In genomic region chr7:97018005-97018404, GRCm38 (mm10) we compare ENCODE assay signal across 15 mouse cellular contexts.
DNase-seq lines count a peak whose midpoint lies in the region; ATAC-seq and TF ChIP-seq lines count a peak whose summit lies in the region.
"Had no signal": no experiment of that assay in that cellular context is flagged by ENCODE, and none has a peak within 500 bp of the region (broad histone marks: within the 10 kb centered on the region; RNA-seq: fewer than 3 reads in every experiment).

No protein-coding gene starts in this region.

- 62% methylated on average over 4 of the region's 4 CpGs for WGBS in kidney, postnatal 0 days
- WGBS in kidney, embryonic 15.5 days: 70% methylated on average over 4 of the region's 4 CpGs
- WGBS in heart, embryonic 16.5 days: 22% methylated on average over 4 of the region's 4 CpGs

- no peaks in the 10 kb centered on the region for H3K36me3 ChIP-seq in kidney, postnatal 0 days (ENCODE audit: insufficient read depth, low read length)
- peaks cover 4% of the 10 kb centered on the region; the same call in 1 of the 2 replicates for H3K36me3 ChIP-seq in kidney, embryonic 15.5 days
- no peaks in the 10 kb centered on the region for H3K36me3 ChIP-seq in heart, embryonic 16.5 days (ENCODE audit: control insufficient read depth, insufficient read depth)
- H3K36me3 ChIP-seq: forebrain, embryonic 15.5 days had no signal

- H3K4me1 ChIP-seq in kidney, postnatal 0 days (replicated peaks; ENCODE audit: insufficient read depth, low read length): no peaks in the 10 kb centered on the region
- H3K4me1 ChIP-seq in kidney, embryonic 15.5 days: no peaks in the 10 kb centered on the region
- peaks cover 16% of the 10 kb centered on the region for H3K4me1 ChIP-seq in heart, embryonic 16.5 days (ENCODE audit: control insufficient read depth, insufficient read depth, low read length)
- H3K4me1 ChIP-seq: forebrain, embryonic 15.5 days; hindbrain, embryonic 10.5 days had no signal

- peak; percentile 48 for DNase-seq in kidney, postnatal 0 days (ENCODE audit: low spot score)
- peak; percentile 25 for DNase-seq in brain, adult 2 months (ENCODE audit: low read depth, low spot score)
- DNase-seq in gastrocnemius, postnatal 10 days: no peak
- DNase-seq in retina, postnatal 1 day: no peak
- DNase-seq in adrenal gland, adult 18-20 months (ENCODE audit: low spot score in 2 of 2): no peak
- DNase-seq: cerebellum, adult 11-12 months; right cerebral cortex, postnatal 14 days; thymus, postnatal 14 days had no signal

- H3K9me3 ChIP-seq in kidney, postnatal 0 days (replicated peaks; ENCODE audit: low read length): no peaks in the 10 kb centered on the region
- H3K9me3 ChIP-seq in kidney, embryonic 15.5 days (replicated peaks): 0 out of 2 replicates have a peak, but pooled peaks cover 3% of the 10 kb centered on the region
- no peaks in the 10 kb centered on the region for H3K9me3 ChIP-seq in heart, embryonic 16.5 days (replicated peaks; ENCODE audit: control insufficient read depth, low read length)
- H3K9me3 ChIP-seq: forebrain, embryonic 15.5 days had no signal

- no peak overlapping the region for H3K4me2 ChIP-seq in kidney, postnatal 0 days (ENCODE audit: low read length)
- no peak overlapping the region for H3K4me2 ChIP-seq in kidney, embryonic 15.5 days
- peak overlapping the region; percentile 41 for H3K4me2 ChIP-seq in heart, embryonic 16.5 days (ENCODE audit: low read depth, low read length)
- H3K4me2 ChIP-seq: forebrain, embryonic 15.5 days had no signal

- H3K27ac ChIP-seq in kidney, postnatal 0 days: no peak overlapping the region
- no peak overlapping the region for H3K27ac ChIP-seq in kidney, embryonic 15.5 days
- H3K27ac ChIP-seq in heart, embryonic 16.5 days (ENCODE audit: low read length): peak overlapping the region; percentile 61
- H3K27ac ChIP-seq: forebrain, embryonic 15.5 days; hindbrain, embryonic 10.5 days had no signal

- ATAC-seq in kidney, postnatal 0 days (replicated peaks; ENCODE audit: low FRiP score, low read depth): no peak
- no peak for ATAC-seq in kidney, embryonic 15.5 days (replicated peaks; ENCODE audit: low FRiP score)
- ATAC-seq in heart, embryonic 16.5 days (replicated peaks; ENCODE audit: extremely low read depth, insufficient read depth, low FRiP score): peak; percentile 49; the same call in 1 of the 2 replicates
- ATAC-seq in megakaryocyte progenitor cell, adult 5-6 weeks (replicated peaks; ENCODE audit: poor library complexity): peak; percentile 88
- ATAC-seq: activated CD4-positive, CD25-positive, alpha-beta regulatory T cell, adult 4 months; forebrain, embryonic 15.5 days had no signal

- TF ChIP-seq CTCF in kidney, postnatal 0 days (IDR thresholded peaks at IDR 0.05; ENCODE audit: low read depth): no peak

- no peak overlapping the region for H3K4me3 ChIP-seq in kidney, postnatal 0 days (replicated peaks; ENCODE audit: low read depth, low read length)
- no peak overlapping the region for H3K4me3 ChIP-seq in kidney, embryonic 15.5 days (replicated peaks)
- H3K4me3 ChIP-seq in heart, embryonic 16.5 days (ENCODE audit: low read length): no peak overlapping the region
- H3K4me3 ChIP-seq: forebrain, embryonic 15.5 days; hindbrain, embryonic 10.5 days; myocyte had no signal

- no peaks in the 10 kb centered on the region for H3K27me3 ChIP-seq in kidney, postnatal 0 days (ENCODE audit: insufficient read depth, low read length)
- H3K27me3 ChIP-seq in kidney, embryonic 15.5 days: no peaks in the 10 kb centered on the region
- H3K27me3 ChIP-seq in heart, embryonic 16.5 days (ENCODE audit: control insufficient read depth, insufficient read depth, low read length): no peaks in the 10 kb centered on the region
- H3K27me3 ChIP-seq: forebrain, embryonic 15.5 days had no signal

- H3K9ac ChIP-seq in kidney, postnatal 0 days (ENCODE audit: low read depth, low read length): no peak overlapping the region
- H3K9ac ChIP-seq in kidney, embryonic 15.5 days: no peak overlapping the region
- no peak overlapping the region for H3K9ac ChIP-seq in heart, embryonic 16.5 days (ENCODE audit: low read length)
- H3K9ac ChIP-seq: forebrain, embryonic 15.5 days had no signal

Comparison
In these comparisons a context has a peak if more than half of its experiments do, and no peak if none do; other contexts are left out.
1. ATAC-seq: peak in heart, embryonic 16.5 days (single experiment) and megakaryocyte progenitor cell, adult 5-6 weeks (single experiment); none in kidney, postnatal 0 days (single experiment) and kidney, embryonic 15.5 days (single experiment).
2. DNase-seq: peak in kidney, postnatal 0 days (single experiment) and brain, adult 2 months (single experiment); none in gastrocnemius, postnatal 10 days (single experiment), retina, postnatal 1 day (single experiment) and adrenal gland, adult 18-20 months (0 of 2).